Mouse (Mus musculus): Measurements from ENCODE around the gene Pclo.
A peak's percentile ranks its signal among the peaks of the same experiment; 100 is the strongest.
"Not testable (repeated sequence)": the region's sequence is repeated elsewhere in the genome, so short reads cannot be mapped to it uniquely, and the experiment has no call there.

The Pclo gene

GRCm38 (mm10) chr5:14680419-14680818, 165.7 kb downstream of the Pclo start:
- DNase-seq (ENCODE audit: low spot score in 2 of 2): no peak

GRCm38 (mm10) chr5:14691995-14692394, 177.3 kb downstream of the Pclo start:
- no peak for DNase-seq (ENCODE audit: low spot score in 2 of 2)

- DNase-seq (ENCODE audit: low spot score in 2 of 2): no peak
These were observed 182.0 kb downstream of the Pclo start for GRCm38 (mm10) chr5:14696745-14697144.

- DNase-seq (ENCODE audit: low spot score in 2 of 2): no peak
These were observed 186.2 kb downstream of the Pclo start for GRCm38 (mm10) chr5:14700900-14701299.

GRCm38 (mm10) chr5:14705423-14705822, 190.7 kb downstream of the Pclo start:
- DNase-seq (ENCODE audit: low spot score in 2 of 2): no peak

GRCm38 (mm10) chr5:14707311-14707710, 192.6 kb downstream of the Pclo start:
- DNase-seq (ENCODE audit: low spot score in 2 of 2): no peak

GRCm38 (mm10) chr5:14723576-14723975, 208.9 kb downstream of the Pclo start:
- DNase-seq (ENCODE audit: low spot score in 2 of 2): no peak

GRCm38 (mm10) chr5:14728676-14729253, 214.0 kb downstream of the Pclo start:
- no peak for DNase-seq (ENCODE audit: low spot score in 2 of 2)

GRCm38 (mm10) chr5:14750882-14751281, 236.2 kb downstream of the Pclo start:
- no peak for DNase-seq (ENCODE audit: low spot score in 2 of 2)

GRCm38 (mm10) chr5:14766686-14767085, 252.0 kb downstream of the Pclo start:
- no peak for DNase-seq (ENCODE audit: low spot score in 2 of 2)

GRCm38 (mm10) chr5:14782362-14783082, 267.8 kb downstream of the Pclo start:
- no peak for DNase-seq (ENCODE audit: low spot score in 2 of 2)

GRCm38 (mm10) chr5:14793891-14794290, 279.2 kb downstream of the Pclo start:
- DNase-seq (ENCODE audit: low spot score in 2 of 2): no peak

GRCm38 (mm10) chr5:14807136-14807535, 292.4 kb downstream of the Pclo start:
- DNase-seq (ENCODE audit: low spot score in 2 of 2): peak in 1 of 2 experiments; percentile 22

- peak in 1 of 2 experiments; percentile 27 for DNase-seq (ENCODE audit: low spot score in 2 of 2)
These were observed 318.6 kb downstream of the Pclo start for GRCm38 (mm10) chr5:14833165-14833860.

- DNase-seq (ENCODE audit: low spot score in 2 of 2): no peak
These were observed 319.7 kb downstream of the Pclo start for GRCm38 (mm10) chr5:14834155-14834991.

- no peak for DNase-seq (ENCODE audit: low spot score in 2 of 2)
These were observed 338.9 kb downstream of the Pclo start for GRCm38 (mm10) chr5:14853650-14854049.

- not testable (repeated sequence) for DNase-seq (ENCODE audit: low spot score in 2 of 2)
These were observed 370.6 kb downstream of the Pclo start for GRCm38 (mm10) chr5:14885291-14885690.

- DNase-seq (ENCODE audit: low spot score in 2 of 2): no peak
These were observed 377.5 kb downstream of the Pclo start for GRCm38 (mm10) chr5:14892242-14892641.

- not testable (repeated sequence) for DNase-seq (ENCODE audit: low spot score in 2 of 2)
These were observed 388.8 kb downstream of the Pclo start for GRCm38 (mm10) chr5:14903539-14903938.

Measured in frontal cortex, postnatal 10 days (tissue).